Mouse (Mus musculus): ENCODE results near the gene Ppp4r1. TPM values are rescaled to one million over a fixed set of nuclear protein-coding genes. Genes with fewer than 3 reads are reported as not detected.

Gene Ppp4r1
- 15.8 TPM for polyA plus RNA-seq (2015; fragmentation: Illumina TruSeq; extraction: RNeasy Lipid Tissue Mini Kit (QIAGEN cat#74804); ENCODE audit: insufficient read depth, low read depth, low replicate concordance)

GRCm38 (mm10) chr17:65782551-65783141 is at the start of gene Ppp4r1:
TSS of gene Ppp4r1 (plus strand) at chr17:65782573.

DNA sequence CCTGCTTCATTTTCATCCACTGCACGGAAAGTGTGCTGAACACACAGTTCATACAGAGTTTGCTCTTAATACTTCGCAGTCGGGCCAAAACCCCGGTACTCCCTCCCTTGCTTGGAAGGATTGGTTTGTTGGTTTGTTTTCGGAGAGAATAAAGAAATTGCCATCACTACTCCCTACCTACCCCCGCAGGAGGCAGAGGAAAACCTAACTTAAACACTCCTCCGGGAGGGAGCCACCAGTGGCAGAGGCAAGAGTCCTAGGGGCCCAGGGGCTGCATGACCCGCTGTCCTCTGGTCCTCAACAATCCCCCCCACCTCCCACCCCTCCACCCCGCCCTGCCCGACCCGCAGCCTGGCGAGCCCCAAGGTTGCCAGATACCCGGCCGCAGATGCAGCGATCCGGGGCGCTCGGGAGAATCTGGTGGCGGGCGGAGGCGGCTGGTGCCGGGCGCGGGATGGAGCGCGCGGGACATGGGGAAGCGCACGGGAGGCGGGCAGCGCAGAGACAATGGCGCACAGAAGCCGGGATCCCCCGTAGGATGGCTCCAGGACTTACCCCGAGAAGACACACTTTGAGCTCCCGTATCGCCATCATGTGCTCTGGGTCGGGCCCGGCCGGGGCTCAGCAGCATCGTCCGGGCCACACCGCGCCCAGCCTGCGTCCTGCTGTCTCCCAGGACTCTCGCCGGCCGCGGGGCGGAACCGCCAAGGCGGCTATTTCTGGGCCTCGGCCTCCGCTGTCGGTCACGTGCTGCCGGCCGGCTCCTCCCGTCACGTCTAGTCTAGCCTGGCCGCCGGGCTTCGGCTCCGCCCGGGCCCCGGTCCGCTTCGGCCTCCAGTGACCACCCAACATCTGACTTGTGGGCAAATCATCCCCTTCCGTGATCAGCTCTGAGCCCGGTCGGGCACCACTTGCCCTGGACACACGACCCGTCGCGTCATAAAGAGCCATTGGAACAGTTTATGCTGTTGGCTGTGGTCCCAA is 10.1 kb upstream of the Ppp4r1 start, which contains the start of gene Rab31:
Rab31 (minus strand) TSS at position 802 of the 984 bp plus-strand sequence.

GRCm38 (mm10) chr17:65885697-65886529 is 103.5 kb downstream of the Ppp4r1 start, which contains the start of gene Ralbp1:
TSS of gene Ralbp1 (minus strand) at chr17:65885798.

Other genes starting within 250 kb of the Ppp4r1 start
- not detected for gene Tmem232, start 241.8 kb upstream of the Ppp4r1 start, polyA plus RNA-seq (2015; fragmentation: Illumina TruSeq; extraction: RNeasy Lipid Tissue Mini Kit (QIAGEN cat#74804); ENCODE audit: insufficient read depth, low read depth, low replicate concordance)
- 12.2 TPM for gene Vapa, start 169.0 kb upstream of the Ppp4r1 start, polyA plus RNA-seq (2015; fragmentation: Illumina TruSeq; extraction: RNeasy Lipid Tissue Mini Kit (QIAGEN cat#74804); ENCODE audit: insufficient read depth, low read depth, low replicate concordance)
- not detected for gene Txndc2, start 140.4 kb upstream of the Ppp4r1 start, polyA plus RNA-seq (2015; fragmentation: Illumina TruSeq; extraction: RNeasy Lipid Tissue Mini Kit (QIAGEN cat#74804); ENCODE audit: insufficient read depth, low read depth, low replicate concordance)
- 3.2 TPM for gene Rab31, start 9.8 kb upstream of the Ppp4r1 start, polyA plus RNA-seq (2015; fragmentation: Illumina TruSeq; extraction: RNeasy Lipid Tissue Mini Kit (QIAGEN cat#74804); ENCODE audit: insufficient read depth, low read depth, low replicate concordance)
- gene Ralbp1, start 103.2 kb downstream of the Ppp4r1 start, polyA plus RNA-seq (2015; fragmentation: Illumina TruSeq; extraction: RNeasy Lipid Tissue Mini Kit (QIAGEN cat#74804); ENCODE audit: insufficient read depth, low read depth, low replicate concordance): 12.7 TPM
- gene Twsg1, start 168.7 kb downstream of the Ppp4r1 start, polyA plus RNA-seq (2015; fragmentation: Illumina TruSeq; extraction: RNeasy Lipid Tissue Mini Kit (QIAGEN cat#74804); ENCODE audit: insufficient read depth, low read depth, low replicate concordance): 21.8 TPM

All from pancreas, adult 10 weeks (tissue).